Mouse (Mus musculus) midbrain, postnatal 0 days (tissue): ENCODE measurements around the gene Wdr95. TPM values are rescaled to one million over a fixed set of nuclear protein-coding genes. Genes with fewer than 3 reads are reported as not detected.

Experiments used
- ATAC-seq: fragments of 200-750 bp; cut with Nextera tagmentation; 2 replicates; pipeline ENCODE4 v1.8.0; 2017; ENCODE audit warnings: moderate number of reproducible peaks, mild to moderate bottlenecking, moderate TSS enrichment, moderate library complexity; ENCODE audit not compliant: low FRiP score
- DNase-seq: peaks from one replicate; pipeline ENCODE4 v3.0.0-alpha.2; 2015; ENCODE audit warnings: low spot score
- H3K27ac ChIP-seq: fragments of 300-500 bp; sonication (generic); 2 replicates; pipeline ENCODE4 v1.5.1; 2014; ENCODE audit warnings: low read depth, mild to moderate bottlenecking, low read length, mixed read lengths
- H3K27me3 ChIP-seq: fragments of 300-500 bp; sonication (generic); 2 replicates; pipeline ENCODE4 v1.6.1; 2014; ENCODE audit warnings: low read length, control low read depth, mixed read lengths; ENCODE audit not compliant: insufficient read depth
- H3K36me3 ChIP-seq: fragments of 300-500 bp; sonication (generic); 2 replicates; pipeline ENCODE4 v1.6.1; 2014; ENCODE audit warnings: low read length, control low read depth, mixed read lengths; ENCODE audit not compliant: insufficient read depth
- H3K4me1 ChIP-seq: fragments of 300-500 bp; sonication (generic); 2 replicates; pipeline ENCODE4 v1.6.1; 2014; ENCODE audit warnings: mild to moderate bottlenecking, control low read depth, antibody characterized with exemption, low read length, mixed read lengths; ENCODE audit not compliant: insufficient read depth
- H3K4me2 ChIP-seq: fragments of 300-500 bp; sonication (generic); 2 replicates; pipeline ENCODE4 v1.6.1; 2014; ENCODE audit warnings: low read depth, mild to moderate bottlenecking, low read length, mixed read lengths; ENCODE audit not compliant: poor library complexity, severe bottlenecking
- H3K4me3 ChIP-seq: fragments of 300-500 bp; sonication (generic); 2 replicates; pipeline ENCODE4 v1.5.1; 2014; ENCODE audit warnings: low read depth, mild to moderate bottlenecking, low read length, moderate library complexity
- H3K9ac ChIP-seq: fragments of 300-500 bp; sonication (generic); replicated peaks from 2 replicates; pipeline ENCODE4 v1.6.1; 2014; ENCODE audit warnings: mild to moderate bottlenecking, low read length, moderate library complexity, mixed read lengths; ENCODE audit not compliant: poor library complexity, severe bottlenecking
- H3K9me3 ChIP-seq: fragments of 300-500 bp; sonication (generic); 2 replicates; pipeline ENCODE4 v1.6.1; 2016; ENCODE audit warnings: low read length, control low read depth
- CTCF ChIP-seq: IDR thresholded peaks from 2 replicates; pipeline ENCODE4 v1.5.1; 2016; ENCODE audit warnings: antibody characterized with exemption, mild to moderate bottlenecking
- WGBS: fragments of 180-500 bp; shearing (Covaris S2); extraction: QIAGEN DNeasy Blood & Tissue Kit; methylation state at CpG from one replicate; pipeline ENCODE4 v1.1.7; 2014; 5-methylcytosine and 5-hydroxymethylcytosine counted together
- polyA plus RNA-seq: library from polyadenylated mRNA; unstranded; fragments of >200 nt; fragmentation: Nextera tagmentation; extraction: Ambion mirVana; gene quantifications from 2 replicates; pipeline ENCODE4 v1.2.1, GENCODE M21; 2015
- total RNA-seq: library from RNA; depleted of rRNA; stranded (reverse); fragments of >200 nt; gene quantifications from 2 replicates; pipeline ENCODE4 v1.2.3, GENCODE M21; 2014

Wdr95 gene
- total and polyA plus RNA-seq, 2 experiments from 2014 or later: 0.33 to 0.41 TPM

- no peak overlapping the region for H3K9ac ChIP-seq
- no peak for ATAC-seq
Measured at GRCm38 (mm10) chr5:149503423-149504175, 24.9 kb upstream of the Wdr95 start.

DNA sequence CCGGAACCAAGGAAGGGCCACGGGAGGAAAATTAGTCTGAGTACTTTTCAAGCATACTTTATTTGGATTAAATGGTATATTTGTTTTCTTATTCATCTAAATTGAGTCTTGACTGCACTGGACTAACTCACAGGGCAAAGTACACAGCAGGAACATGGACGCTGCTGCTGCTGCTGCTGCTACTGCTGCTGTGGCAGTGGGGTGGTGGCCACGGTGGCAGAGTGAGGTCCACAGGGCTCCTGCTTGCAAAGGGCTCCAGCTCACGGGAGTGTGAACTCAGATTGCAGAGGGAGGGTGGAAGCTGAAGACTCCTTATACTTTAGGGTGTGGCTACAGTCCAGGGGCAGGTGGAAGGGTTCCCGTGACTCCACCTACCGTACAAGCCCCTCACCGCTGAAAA, 23.5 kb upstream of the Wdr95 start:
- no peaks in the 10 kb centered on the region for H3K4me1 ChIP-seq
- no peak overlapping the region for H3K4me3 ChIP-seq
- H3K9me3 ChIP-seq: no peaks in the 10 kb centered on the region
- H3K27me3 ChIP-seq: no peaks in the 10 kb centered on the region
- no peak overlapping the region for H3K27ac ChIP-seq
- WGBS: 79% methylated on average over 8 of the region's 8 CpGs
- no peak overlapping the region for H3K9ac ChIP-seq
- DNase-seq: no peak
- no peak overlapping the region for H3K4me2 ChIP-seq
- H3K36me3 ChIP-seq: no peaks in the 10 kb centered on the region
- no peak for ATAC-seq
- no peak for TF ChIP-seq CTCF

More at GRCm38 (mm10) chr5:149503423-149504175, 24.9 kb upstream of the Wdr95 start:
- no peak overlapping the region for H3K4me3 ChIP-seq
- H3K27me3 ChIP-seq: no peaks in the 10 kb centered on the region
- H3K4me2 ChIP-seq: no peak overlapping the region
- peak; percentile 50 for DNase-seq
- H3K9me3 ChIP-seq: no peaks in the 10 kb centered on the region
- no peak for TF ChIP-seq CTCF
- H3K4me1 ChIP-seq: no peaks in the 10 kb centered on the region
- WGBS: 55% methylated on average over 23 of the region's 23 CpGs
- H3K36me3 ChIP-seq: no peaks in the 10 kb centered on the region
- 0 out of 2 replicates have a peak overlapping the region, but pooled peaks have one; percentile 8 for H3K27ac ChIP-seq

- no peak overlapping the region for H3K4me3 ChIP-seq
- no peaks in the 10 kb centered on the region for H3K9me3 ChIP-seq
- H3K27ac ChIP-seq: no peak overlapping the region
- ATAC-seq: no peak
- H3K4me1 ChIP-seq: no peaks in the 10 kb centered on the region
- peak; percentile 29 for TF ChIP-seq CTCF
- H3K27me3 ChIP-seq: no peaks in the 10 kb centered on the region
- H3K36me3 ChIP-seq: no peaks in the 10 kb centered on the region
- no peak for DNase-seq
- WGBS: 99% methylated on average over 2 of the region's 2 CpGs
- no peak overlapping the region for H3K9ac ChIP-seq
- no peak overlapping the region for H3K4me2 ChIP-seq
Measured at GRCm38 (mm10) chr5:149506033-149506432, 22.4 kb upstream of the Wdr95 start.

DNA sequence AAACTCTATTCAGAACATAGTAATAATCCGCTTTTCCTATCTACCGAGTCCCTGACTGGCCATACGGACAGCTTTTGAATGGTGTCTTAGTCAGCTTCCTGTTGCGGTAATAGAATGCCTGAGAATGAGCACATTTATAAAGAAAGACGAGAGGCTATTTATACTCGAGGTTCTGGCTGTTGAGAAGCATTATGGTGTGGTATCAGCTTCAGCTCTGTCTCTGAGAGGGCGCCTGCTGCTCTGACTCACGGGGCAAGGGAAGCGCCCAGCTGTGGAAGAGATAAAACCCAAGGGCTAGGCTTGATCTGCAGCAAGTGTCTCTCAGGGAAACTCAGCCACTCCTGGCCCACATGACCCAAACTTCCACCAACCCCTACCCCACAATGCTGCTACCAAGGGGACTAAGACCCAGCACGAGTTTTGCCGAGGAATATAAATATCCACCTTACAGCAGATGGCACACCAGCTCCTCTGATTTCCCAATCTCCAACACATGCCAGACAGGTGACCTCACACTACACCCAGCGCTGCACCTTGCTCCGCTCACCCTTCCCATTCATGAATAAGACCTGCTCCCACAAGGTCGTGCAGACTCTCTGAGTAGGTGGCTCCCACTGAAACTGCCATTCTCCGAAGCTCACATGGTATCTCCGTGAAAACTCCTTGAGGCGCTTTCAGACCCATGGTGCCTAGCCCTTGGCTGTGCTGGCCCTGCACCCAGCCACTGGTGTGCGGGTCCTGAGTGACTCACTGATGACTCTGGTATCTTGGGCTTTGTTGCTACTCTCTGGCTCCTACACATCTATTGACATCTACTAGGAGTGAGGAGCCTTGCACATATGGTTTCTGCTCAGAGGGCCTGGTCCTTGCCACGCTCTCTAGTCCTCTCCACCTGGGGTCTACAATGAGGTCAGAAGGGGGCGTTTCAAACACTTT, 20.1 kb upstream of the Wdr95 start:
- no peak for DNase-seq
- Histone ChIP-seq H3K4me3 (no peak overlapping the region), H3K4me1 (no peaks in the 10 kb centered on the region), H3K27me3 (no peaks in the 10 kb centered on the region), H3K9ac (no peak overlapping the region), H3K4me2 (no peak overlapping the region), H3K36me3 (no peaks in the 10 kb centered on the region), H3K27ac (no peak overlapping the region), H3K9me3 (no peaks in the 10 kb centered on the region)
- WGBS: 82% methylated on average over 20 of the region's 20 CpGs
- no peak for ATAC-seq
- TF ChIP-seq CTCF: no peak

DNA sequence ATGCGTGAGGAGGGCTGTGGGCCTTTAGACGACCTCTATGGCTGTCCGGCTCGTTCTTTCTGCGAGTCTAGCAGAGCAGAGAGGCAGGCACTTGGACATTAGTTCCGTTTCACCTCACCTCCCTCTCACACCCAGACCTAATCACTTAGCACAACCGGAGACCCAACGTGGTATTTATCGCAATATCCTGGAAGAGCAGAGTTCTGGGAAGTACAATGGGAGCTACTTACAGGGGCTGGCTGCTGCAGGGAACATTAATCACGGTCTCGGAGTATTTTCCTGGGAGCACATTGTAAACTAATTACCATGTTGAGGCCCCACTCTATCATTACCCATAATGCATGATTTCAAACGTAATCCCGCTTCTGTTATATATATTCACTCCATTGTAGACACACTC, 18.2 kb upstream of the Wdr95 start:
- 69% methylated on average over 13 of the region's 13 CpGs for WGBS
- H3K9me3 ChIP-seq: no peaks in the 10 kb centered on the region
- H3K4me2 ChIP-seq: no peak overlapping the region
- no peak overlapping the region for H3K4me3 ChIP-seq
- H3K9ac ChIP-seq: no peak overlapping the region
- H3K4me1 ChIP-seq: 0 out of 2 replicates have a peak, but pooled peaks cover 6% of the 10 kb centered on the region
- H3K27ac ChIP-seq: no peak overlapping the region
- DNase-seq (no peak), ATAC-seq (no peak)
- H3K27me3 ChIP-seq: no peaks in the 10 kb centered on the region
- no peaks in the 10 kb centered on the region for H3K36me3 ChIP-seq
- TF ChIP-seq CTCF: no peak

GRCm38 (mm10) chr5:149512695-149513094, 15.8 kb upstream of the Wdr95 start:
- WGBS: 29% methylated on average over 3 of the region's 3 CpGs
- no peak overlapping the region for H3K9ac ChIP-seq
- DNase-seq: no peak
- no peaks in the 10 kb centered on the region for H3K36me3 ChIP-seq
- 0 out of 2 replicates have a peak, but pooled peaks cover 6% of the 10 kb centered on the region for H3K4me1 ChIP-seq
- H3K27me3 ChIP-seq: no peaks in the 10 kb centered on the region
- no peaks in the 10 kb centered on the region for H3K9me3 ChIP-seq
- no peak for ATAC-seq
- H3K4me2 ChIP-seq: no peak overlapping the region
- H3K4me3 ChIP-seq: no peak overlapping the region
- H3K27ac ChIP-seq: no peak overlapping the region
- no peak for TF ChIP-seq CTCF
